Mouse (Mus musculus): ENCODE data around the gene Creb3. TPM values are rescaled to one million over a fixed set of nuclear protein-coding genes. Genes with fewer than 3 reads are reported as not detected.
A peak's percentile ranks its signal among the peaks of the same experiment; 100 is the strongest.

Gene Creb3
- total RNA-seq, 2 experiments from 2014 or later: 53.2 to 53.4 TPM

GRCm38 (mm10) chr4:43558028-43558630, 4.0 kb upstream of the Creb3 start:
- DNase-seq: peak; percentile 46

- peak; percentile 88 for DNase-seq
These were observed 3.3 kb upstream of the Creb3 start for GRCm38 (mm10) chr4:43558631-43559356.

- no peak for DNase-seq
These were observed 2.5 kb upstream of the Creb3 start for GRCm38 (mm10) chr4:43559519-43560242.

GRCm38 (mm10) chr4:43560243-43560611, 1.9 kb upstream of the Creb3 start:
- DNase-seq: peak; percentile 66

- no peak for DNase-seq
These were observed 1.2 kb upstream of the Creb3 start for GRCm38 (mm10) chr4:43560976-43561375.

GRCm38 (mm10) chr4:43561436-43561996, 616 bp upstream of the Creb3 start:
- DNase-seq: no peak

- DNase-seq: no peak
These were observed 853 bp downstream of the Creb3 start for GRCm38 (mm10) chr4:43562769-43563600.

GRCm38 (mm10) chr4:43563601-43563875, 1.4 kb downstream of the Creb3 start:
- DNase-seq: no peak

GRCm38 (mm10) chr4:43564231-43564630, 2.1 kb downstream of the Creb3 start:
- DNase-seq: no peak

- DNase-seq: no peak
These were observed 5.0 kb downstream of the Creb3 start for GRCm38 (mm10) chr4:43567140-43567539.

- DNase-seq: no peak
These were observed 9.4 kb downstream of the Creb3 start for GRCm38 (mm10) chr4:43571395-43572045.

- DNase-seq: no peak
These were observed 11.4 kb downstream of the Creb3 start for GRCm38 (mm10) chr4:43573561-43573960.

- no peak for DNase-seq
These were observed 13.2 kb downstream of the Creb3 start for GRCm38 (mm10) chr4:43575356-43575755.

- DNase-seq: no peak
These were observed 15.2 kb downstream of the Creb3 start for GRCm38 (mm10) chr4:43577237-43577881.

- DNase-seq: peak; percentile 87
These were observed 16.5 kb downstream of the Creb3 start, which contains the start of the genes Rgp1 and Gba2 for GRCm38 (mm10) chr4:43578376-43579204. Gene Rgp1 (plus strand): TSS chr4:43578715. Gene Gba2 (minus strand): TSS chr4:43578873.

- no peak for DNase-seq
These were observed 17.1 kb downstream of the Creb3 start for GRCm38 (mm10) chr4:43579256-43579655.

- no peak for DNase-seq
These were observed 17.6 kb downstream of the Creb3 start for GRCm38 (mm10) chr4:43579731-43580130.

GRCm38 (mm10) chr4:43580721-43581120, 18.6 kb downstream of the Creb3 start:
- no peak for DNase-seq

- no peak for DNase-seq
These were observed 19.2 kb downstream of the Creb3 start for GRCm38 (mm10) chr4:43581381-43581780.

- no peak for DNase-seq
These were observed 20.1 kb downstream of the Creb3 start for GRCm38 (mm10) chr4:43582241-43582640.
